Mouse (Mus musculus) cerebellum, adult 9-11 months (tissue): ENCODE data around the gene Slc35f5.
"Not testable (repeated sequence)": the region's sequence is repeated elsewhere in the genome, so short reads cannot be mapped to it uniquely, and the experiment has no call there.

Source experiments
- DNase-seq: peaks from one replicate; pipeline ENCODE4 v3.0.0; 2022

Slc35f5 gene

DNA sequence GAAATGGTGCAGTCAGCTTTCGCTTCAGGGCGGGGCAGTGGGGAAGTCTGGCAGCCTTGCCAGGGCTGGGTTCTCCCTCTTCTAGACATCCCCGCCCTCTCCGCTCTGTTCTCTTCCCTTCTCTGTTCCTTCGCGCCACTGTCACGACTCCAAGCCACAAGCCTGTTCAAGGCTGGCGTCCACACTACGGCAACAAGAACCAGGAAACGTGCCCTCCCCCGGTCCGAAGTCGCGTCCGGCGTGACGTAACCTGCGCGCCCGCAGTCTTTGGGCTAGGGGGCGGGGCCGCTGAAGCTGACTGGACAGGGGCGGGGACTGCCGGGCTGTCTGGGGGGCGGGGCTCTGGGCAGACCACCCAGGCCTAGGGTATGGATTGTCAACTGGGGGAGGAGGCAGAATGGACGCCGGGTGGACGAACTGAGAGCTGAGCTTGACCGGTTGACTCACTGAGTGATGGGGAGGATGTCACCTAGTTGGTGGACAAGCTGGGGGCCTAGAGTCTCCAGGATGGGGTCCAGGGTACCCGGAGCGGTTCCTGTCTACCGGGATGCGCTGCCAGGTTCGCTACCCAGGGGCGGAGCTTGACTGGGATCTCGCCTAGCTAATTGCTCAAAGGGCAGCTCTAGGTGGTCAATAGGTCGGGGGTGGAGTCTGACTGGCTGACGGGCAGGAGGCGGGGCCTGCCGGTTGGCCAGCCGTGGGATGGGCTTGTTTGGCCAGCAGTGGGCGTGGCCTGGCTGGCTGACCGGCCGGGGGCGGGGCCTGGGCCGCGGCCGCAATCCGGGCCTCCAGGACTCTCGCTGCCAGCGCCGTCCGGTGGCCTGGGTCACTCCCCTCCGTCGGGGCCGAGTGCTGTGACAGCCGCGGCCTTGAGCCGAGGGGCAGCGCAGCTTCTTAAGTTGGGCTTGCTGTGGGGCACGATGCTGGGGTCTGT lies at the start of gene Slc35f5:
Gene Slc35f5 (plus strand): TSS at position 337 of the 934 bp plus-strand sequence.
- DNase-seq, result peak; percentile 98

DNA sequence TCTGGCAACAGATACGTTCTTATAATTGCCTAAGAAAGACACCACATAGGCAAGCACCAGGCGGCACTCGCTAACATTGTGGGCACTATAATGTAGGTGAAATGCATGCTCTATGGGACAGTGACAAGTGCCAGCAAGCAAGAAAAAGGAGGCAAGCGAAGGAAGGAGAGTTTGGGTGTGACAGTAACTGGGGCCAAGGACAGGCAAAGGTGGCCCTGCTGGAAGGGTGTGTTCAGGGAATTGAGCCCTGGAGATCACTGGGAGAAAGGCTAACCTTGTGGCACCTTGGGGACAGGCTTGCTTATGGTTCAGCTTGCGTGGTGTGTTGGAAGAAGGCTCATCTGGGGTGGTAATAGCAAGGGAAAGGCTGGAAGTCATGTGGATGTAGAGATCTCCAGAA lies 45.7 kb upstream of the Slc35f5 start:
- no peak for DNase-seq

DNA sequence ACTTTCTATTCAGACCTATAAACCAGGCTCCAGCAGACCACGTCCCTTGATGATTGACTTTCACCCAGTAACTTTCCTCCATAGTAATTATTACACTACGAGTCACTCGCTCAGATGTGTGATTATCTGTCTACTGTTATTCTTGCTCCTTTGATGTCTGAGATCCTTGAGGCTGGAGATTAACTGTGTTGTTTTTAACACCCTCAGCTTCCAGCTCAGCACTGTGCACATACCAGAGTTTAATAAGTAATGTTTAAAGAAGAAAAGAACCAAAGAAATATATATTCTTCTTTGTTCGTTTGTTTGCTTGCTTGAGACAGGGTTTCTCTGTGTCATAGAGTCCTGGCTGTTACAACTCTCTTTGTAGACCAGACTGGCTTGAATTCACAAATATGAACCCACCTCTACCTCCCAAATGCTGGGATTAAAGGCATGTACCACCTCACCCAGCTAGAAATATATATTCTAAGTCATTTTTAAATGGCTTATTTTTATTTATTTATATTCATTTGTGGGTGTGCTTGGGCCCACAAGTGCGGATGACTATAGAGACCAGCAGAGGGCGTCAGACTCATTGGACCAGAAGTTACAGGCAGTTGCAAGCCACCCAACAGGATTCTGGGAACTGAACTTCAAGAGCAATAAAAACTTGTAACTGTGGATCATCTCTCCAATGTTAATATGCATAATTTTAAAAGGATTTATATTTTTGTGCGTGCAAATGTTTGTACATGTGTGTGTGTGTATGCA lies 43.3 kb upstream of the Slc35f5 start:
- DNase-seq, result no peak

DNA sequence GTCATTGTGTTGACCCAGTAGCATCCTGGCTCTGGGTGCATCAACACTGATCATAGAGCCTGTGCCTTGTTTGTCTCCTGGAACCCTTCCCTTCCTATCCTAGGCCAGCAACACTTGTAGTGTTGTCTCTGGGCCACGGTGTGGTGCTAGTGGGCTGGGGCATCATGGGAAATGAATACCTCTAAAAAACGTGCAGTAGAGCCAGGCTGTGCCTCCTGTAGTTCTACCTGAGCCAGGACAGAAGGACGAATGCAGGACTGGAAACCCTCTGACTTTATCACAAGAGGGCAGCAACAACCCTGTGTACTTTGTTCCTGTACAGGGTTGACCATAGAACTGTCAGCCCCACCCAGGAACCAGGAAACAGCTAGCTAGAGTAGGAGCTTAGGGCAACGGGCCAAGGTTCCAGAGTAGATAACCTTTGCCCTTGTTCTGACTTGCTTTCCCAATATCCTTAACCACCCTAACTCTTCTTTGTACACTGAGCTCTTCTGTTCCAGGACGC lies 41.2 kb upstream of the Slc35f5 start:
- DNase-seq, result no peak

DNA sequence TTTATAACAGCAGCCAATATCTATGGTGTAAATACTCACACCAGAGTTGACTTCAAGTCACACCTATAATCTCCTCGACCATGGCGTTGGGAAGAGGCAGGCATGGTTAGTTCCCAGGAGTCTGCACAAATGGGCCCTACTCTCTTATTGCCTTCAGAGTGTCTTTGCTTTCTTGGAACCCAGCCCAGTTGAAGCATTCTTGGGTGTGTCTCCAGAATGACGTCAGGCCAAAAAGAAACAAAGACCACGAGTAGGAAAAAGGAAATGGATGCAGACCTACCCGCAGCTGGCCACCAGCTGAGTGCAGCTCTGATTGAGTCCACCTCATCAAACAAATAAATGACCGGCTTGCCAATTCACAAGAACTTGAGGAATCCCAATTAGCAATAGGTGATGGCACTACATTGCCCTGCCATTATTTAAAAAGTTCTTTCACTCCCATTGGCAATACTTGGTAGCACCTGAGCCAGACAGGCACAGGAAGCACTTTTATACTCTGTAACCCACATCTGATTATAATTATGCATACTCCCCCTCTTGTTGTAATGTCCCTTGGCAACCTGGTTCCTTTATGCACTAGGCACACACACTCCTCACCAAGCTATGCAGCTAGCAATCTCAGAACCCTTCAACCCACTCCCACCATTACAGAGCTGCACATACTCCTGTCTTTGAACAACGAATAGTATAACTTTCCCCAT lies 34.3 kb upstream of the Slc35f5 start:
- DNase-seq, result no peak

DNA sequence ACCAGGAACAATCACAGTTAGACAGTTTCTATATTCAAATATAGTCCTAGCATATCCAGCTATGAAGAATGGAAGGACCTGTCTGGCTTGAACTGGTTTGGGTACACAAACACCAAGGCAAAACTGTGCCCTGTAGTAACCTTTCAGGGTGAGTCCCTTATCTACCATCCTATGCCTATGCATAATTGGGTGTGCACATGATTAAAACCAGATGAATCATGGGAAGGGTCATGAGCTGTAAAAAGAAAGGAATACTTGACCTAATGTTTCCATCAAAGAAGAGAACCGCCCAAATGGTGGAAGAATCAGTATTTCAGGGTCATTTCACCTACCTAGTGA lies 33.8 kb upstream of the Slc35f5 start:
- no peak for DNase-seq

DNA sequence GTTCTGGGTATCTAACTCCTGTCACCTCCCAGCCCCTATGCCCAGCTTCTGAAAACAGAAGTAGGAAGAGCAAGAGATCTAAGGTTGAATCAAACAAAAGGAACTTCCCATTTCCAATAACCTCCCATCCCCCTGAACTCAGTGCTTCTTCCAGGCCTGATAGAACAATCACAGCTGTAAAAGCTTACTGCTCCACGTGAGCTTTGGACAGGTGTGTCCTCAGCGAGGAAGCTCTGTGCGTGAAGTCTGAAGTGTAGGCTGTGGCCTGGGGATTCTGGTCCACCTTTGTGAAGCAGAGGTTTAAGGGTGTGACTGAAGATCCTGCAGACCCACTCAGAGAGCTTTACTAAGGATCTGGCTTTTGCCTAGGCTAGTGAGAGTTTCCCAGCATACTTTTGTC lies 33.0 kb upstream of the Slc35f5 start:
- DNase-seq, result no peak

DNA sequence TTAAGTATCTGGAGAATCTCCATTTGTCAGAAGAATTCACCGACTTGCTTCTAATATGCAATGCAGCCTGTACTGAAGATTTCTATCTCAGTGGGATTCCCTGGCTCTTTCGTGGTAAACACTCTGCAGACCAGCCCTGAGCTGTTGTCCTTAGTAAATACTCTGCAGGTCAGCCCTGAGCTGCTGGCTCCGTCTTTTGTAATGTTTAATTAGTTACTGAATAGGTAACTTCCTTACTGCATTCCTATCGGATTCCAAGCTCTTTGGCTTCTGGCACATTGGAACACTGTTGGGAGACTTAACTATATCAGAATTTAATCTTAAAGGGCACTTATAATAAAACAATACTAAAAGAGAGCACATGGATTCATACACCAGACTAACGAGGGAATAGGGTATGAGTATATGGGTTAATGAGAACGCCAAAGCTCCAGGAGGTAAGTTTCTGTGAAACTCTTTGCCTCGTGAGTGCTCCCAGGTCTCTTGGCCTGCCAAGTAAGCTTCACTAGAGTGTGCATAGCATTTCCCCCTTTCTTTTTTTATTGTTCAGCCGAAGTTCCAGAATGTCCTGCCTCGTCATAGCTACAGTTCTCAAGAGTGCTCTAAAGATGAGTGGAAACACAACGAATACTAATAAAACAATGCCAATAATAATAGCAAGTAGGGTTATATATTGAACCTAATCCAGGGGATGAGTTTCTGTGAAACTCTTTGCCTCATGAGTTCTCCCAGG lies 27.0 kb upstream of the Slc35f5 start:
- DNase-seq, result not testable (repeated sequence)

DNA sequence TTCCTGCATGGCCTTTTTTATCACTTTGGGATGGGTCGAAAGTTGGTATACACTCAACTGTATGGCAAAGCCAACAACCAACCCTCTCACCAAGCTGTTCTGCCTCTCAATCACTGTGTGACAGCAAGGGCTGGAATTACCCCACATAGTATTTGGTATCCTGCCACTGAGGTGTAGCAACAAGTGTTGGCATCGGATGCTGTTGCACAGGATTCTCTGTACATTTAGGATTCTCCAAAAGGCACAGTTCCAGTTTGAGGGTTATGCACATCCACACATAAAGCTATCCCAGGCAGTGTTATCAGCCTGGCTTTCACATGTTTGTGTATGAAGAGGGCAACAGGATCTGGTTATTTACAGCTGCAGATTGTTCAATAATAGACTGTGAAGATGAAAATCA lies 23.3 kb upstream of the Slc35f5 start:
- DNase-seq, result no peak

DNA sequence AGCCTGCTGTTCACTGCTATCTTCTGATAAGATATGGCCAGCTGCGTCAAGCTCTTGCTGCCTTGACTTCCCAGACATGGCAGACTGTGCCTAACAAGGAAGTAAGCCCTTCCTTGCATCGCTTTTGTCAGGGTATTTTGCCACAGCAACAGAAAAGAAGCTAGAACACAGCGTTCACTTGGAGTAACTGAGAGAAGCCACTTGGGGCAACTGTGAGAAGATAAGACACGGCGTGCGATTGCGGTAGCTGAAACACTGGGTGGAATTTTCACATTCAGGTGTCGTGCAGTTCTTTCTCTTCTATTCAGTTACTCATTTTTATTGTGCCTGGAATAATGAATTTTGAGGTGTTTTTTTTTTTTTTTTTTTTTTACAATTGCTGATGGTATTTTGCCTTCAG lies 22.6 kb upstream of the Slc35f5 start:
- no peak for DNase-seq

DNA sequence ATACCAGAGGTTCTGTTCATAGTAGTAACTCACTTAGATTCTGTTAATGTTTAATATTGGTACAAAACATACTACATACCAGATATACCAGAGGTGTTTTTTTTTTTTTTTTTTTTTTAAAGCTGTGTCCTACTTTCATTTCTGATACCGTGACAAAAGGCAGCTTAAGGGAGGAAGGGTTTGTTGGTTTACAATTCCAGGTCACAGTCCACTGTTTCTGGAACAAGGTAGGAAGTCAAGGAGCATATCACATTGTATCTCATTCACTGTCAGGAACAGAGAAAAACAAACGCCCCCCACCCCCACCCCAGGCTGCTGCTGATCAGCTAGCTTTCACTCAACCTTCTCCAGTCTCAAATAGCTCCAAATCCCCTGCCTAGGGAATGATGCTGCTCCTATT lies 21.1 kb upstream of the Slc35f5 start:
- DNase-seq, result no peak

DNA sequence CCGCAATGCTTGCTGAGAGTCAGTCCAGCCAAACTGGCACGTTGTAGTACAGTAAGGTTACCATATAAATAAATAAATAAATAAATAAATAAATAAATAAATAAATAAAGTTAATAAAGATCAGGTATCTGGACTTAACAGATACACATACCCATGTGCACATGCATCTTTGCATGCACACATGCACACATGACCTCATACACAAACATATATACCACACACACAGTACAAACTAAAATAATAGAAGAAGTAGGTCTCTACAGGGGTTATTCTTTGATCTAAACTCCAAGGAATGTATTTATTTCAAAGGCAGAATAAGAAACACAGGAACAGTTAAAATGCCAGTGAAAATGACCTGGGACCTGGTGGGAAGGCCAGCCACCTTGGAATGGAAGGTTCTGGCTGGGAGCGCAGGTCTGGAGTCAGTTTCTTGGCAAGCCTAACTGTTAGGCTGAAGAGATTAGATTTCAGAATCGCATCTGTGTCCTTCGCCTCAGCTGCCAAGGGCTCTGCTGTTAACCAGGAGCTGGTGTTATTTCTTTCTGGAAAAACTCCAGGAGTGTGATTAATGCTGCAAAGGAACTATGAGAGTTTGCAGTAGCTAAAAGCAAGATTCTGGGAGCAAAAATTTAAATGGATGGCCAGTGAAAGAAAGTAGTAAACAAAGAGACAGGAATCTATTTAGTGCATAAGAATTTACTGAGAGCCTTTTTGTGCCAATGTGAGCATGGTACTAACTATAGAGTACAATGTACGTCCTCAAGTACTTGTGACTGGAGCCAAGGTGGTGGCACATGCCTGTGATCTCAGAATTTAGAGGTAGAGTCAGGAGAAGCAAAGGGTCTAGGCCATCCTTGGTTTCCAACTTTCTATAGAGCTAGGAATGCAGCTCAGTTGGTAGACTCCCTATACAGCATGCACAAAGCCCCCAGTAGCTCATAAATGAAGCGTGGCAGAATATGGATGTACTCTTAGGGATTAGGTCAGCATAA lies 18.1 kb upstream of the Slc35f5 start:
- DNase-seq, result no peak

DNA sequence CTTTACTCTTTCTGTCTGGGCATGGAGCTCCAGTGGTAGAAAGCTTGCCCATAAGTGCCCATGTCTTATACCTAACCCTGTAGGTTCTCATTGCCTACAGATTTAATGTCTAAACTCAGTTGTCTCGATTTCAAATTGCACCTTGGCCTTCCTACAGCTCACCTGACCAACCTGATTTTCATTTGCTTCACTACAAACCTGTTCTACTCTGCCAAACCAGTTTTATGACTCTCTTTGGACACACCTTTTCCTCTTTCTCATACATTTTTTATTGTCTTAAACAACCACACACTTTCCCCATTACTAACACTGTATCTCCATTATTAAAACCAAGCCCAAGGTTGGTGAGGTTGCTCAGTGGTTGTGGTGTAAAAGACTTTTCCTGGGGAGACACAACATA lies 10.5 kb upstream of the Slc35f5 start:
- DNase-seq, result no peak

DNA sequence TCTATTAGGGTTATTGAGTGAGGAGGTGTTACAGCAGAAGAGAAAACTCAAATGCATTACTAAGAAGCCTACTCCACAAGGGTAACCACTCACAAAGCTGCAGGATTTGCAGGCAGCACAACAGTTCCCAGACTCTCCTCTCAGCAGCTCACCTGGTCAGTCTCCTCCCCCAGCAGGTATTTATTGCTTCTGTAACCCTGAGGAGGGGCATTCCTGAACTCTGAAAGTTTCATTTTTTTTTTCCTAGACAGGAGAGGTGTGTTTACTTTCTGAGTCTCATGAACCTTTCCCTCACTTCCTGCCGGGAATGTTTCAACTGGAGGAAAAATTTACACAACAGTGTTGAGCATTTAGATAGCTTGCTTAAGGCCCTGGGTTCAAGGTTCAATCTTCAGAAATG lies 10.0 kb upstream of the Slc35f5 start:
- no peak for DNase-seq

DNA sequence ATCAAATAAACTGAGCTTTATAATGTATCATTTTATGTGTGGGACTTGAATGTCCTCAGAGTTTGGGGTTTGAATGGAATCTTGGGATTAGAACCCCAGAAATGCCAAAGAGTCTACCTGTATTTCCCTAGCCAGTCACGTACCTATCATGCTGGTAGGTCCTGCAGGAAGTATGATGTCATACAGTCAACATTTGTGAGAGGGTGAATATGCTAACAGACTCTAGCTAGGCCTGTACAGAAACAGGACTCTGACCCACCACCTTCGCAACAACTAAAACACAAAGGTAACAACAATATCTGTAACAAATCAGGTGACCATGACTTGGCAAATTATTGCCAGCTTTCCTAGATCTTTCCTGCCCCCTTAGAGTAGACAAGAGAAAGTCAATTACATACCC lies 8.8 kb upstream of the Slc35f5 start:
- no peak for DNase-seq

DNA sequence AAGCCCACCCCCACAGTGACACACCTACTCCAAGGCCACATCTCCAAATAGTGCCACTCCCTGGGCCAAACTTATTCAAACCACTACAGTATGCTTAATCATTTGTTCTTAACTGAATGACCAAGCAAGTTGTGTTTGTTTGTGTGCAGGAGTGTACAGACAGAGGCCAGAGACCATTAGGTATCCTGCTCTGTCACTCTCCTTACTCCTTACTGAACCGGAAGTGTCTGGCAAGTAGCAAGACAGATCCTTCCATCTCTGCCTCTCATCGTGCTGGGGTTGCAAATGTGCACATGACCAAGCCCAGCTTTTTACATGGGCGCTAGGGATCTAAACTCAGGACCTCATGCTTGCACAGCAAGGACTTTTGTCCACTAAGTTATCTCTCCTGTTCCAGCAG lies 1.1 kb upstream of the Slc35f5 start:
- peak; percentile 24 for DNase-seq

DNA sequence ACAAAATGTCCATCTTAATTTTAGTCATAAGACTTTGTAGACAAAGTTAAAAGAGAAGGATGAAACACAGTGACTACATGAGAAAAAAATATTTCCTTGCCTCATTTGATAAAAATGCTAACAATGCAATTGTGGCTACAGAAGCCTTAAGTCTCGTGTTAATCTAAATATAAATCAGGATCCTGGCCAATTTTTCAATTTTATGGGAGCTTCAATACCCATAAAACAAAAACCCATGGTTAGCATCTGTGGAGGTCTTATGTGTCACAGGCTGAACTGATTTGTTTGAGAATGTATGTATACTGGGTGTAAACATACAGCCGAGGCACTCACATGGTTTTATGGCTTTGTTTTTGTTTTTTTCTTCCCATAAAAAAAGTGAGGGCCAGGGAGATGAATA lies 674 bp upstream of the Slc35f5 start:
- no peak for DNase-seq

DNA sequence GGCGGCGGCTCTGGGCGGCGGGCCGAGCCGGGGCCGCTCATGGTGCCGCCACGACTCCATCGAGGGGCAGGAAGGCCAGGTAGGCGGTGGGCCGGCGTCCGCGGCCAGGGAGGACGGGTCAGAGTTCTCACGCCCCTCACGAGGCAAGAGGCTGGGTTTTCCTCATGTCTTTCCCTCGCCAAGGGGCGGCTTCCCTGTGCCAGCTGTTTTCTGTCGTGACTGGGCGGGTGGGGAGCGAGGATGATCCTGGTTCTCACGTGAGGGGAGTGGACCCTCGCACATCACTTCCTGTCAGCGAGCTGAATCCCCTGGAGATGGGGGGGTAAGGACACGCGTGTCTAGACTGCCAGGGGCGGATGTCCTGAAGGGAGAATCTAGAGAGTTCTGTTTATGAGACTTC lies 811 bp downstream of the Slc35f5 start:
- no peak for DNase-seq

DNA sequence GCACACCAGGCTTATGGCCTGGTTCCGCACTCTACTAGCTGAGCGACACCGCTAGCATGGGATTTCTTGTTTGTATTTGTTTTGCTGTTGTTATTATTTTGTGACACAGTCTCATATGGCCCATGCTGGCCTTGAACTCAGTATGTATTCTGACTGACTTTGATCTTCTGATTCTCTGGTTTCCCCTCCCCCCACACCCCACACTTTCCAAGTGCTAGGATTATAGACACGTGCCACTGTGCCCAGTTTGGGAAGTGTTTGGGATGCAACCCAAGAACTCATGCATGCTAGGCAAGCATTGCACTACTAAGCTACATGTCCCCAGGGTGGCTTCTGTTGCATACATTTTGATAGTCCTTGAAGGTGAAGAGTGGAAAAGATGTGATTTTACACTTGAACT lies 1.4 kb downstream of the Slc35f5 start:
- no peak for DNase-seq

DNA sequence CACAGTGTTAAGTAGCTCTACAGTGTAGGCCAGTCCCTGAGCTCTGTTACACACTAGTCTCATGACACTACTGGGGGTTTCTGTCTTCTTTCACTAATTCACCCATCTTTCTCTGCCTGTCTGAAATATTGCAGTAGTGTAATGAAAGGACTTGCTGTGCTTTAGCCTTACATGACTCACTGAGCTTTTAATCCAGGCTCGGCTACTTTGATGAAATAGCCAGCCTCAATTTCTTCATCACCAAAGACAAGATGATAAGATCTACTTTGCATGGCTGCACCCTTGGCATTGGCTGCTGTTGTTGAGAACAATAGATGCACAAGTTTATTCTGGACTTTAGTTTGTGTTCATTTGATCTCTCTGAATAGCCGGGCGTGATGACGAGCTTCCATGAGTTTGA lies 7.7 kb downstream of the Slc35f5 start:
- no peak for DNase-seq

DNA sequence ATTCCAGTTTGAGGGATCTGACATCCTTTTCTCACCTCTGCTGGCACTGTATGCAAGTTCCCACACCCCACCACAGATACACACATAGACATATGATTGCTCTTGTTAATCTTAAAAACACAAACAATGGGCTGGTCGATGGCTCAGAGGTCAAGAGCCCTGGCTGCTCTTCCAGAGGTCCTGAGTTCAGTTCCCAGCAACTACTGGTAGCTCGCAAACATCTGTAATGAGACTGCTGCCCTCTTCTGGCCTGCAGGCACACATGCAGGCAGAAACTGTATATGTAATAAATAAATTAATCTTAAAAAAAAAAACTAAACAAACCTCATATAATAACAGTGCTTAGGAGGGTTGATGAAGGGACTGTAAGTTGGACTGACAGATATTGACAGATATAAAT lies 13.8 kb downstream of the Slc35f5 start:
- no peak for DNase-seq
